Mouse (Mus musculus): ENCODE data around the gene Rimbp3. TPM values are rescaled to one million over a fixed set of nuclear protein-coding genes. Genes with fewer than 3 reads are reported as not detected.

Rimbp3 gene
- total and polyA plus RNA-seq, 3 experiments = 0.35 to 0.62 TPM; not detected in 1

GRCm38 (mm10) chr16:17200953-17201707, 7.3 kb upstream of the Rimbp3 start:
- H3K4me1 ChIP-seq (ENCODE audit: control insufficient read depth in 1 of 2, insufficient read depth in 2 of 2, low read length in 2 of 2) = peaks cover 9 to 18% of the 10 kb centered on the region in 2 experiments
- H3K36me3 ChIP-seq (ENCODE audit: control insufficient read depth in 1 of 2, insufficient read depth in 2 of 2, low read length in 2 of 2) = peaks cover 11 to 30% of the 10 kb centered on the region in 2 experiments
- peaks cover 40% of the 10 kb centered on the region for H3K79me2 ChIP-seq (ENCODE audit: control insufficient read depth, insufficient read depth, low read length, poor library complexity)
- H3K27ac ChIP-seq (ENCODE audit: control insufficient read depth, low read depth, low read length) = peak overlapping the region; percentile 60
- H3K4me3 ChIP-seq (ENCODE audit: control insufficient read depth in 1 of 2, insufficient read depth in 1 of 2, low read depth in 2 of 2, low read length in 2 of 2) = peak overlapping the region; percentile 85
- no peaks in the 10 kb centered on the region for H3K9me3 ChIP-seq (replicated peaks; ENCODE audit: insufficient read depth, low read length)
- peak overlapping the region; percentile 95 for H3K9ac ChIP-seq (ENCODE audit: control insufficient read depth, low read depth, low read length, poor library complexity, severe bottlenecking)
- no peaks in the 10 kb centered on the region for H3K27me3 ChIP-seq (ENCODE audit: control insufficient read depth in 1 of 2, insufficient read depth in 2 of 2, low read length in 2 of 2)
- peak; percentile 91 for DNase-seq (ENCODE audit: low read depth, low spot score)
- TF ChIP-seq MAFK (IDR thresholded peaks at IDR 0.05; ENCODE audit: borderline replicate concordance, low read depth, low read length) (no peak), POLR2AphosphoS2 (IDR thresholded peaks at IDR 0.05; ENCODE audit: low read length) (peak; percentile 93), BHLHE40 (IDR thresholded peaks at IDR 0.05; ENCODE audit: borderline replicate concordance, low read depth, low read length) (no peak), MYB (IDR thresholded peaks at IDR 0.05; ENCODE audit: low read depth, low read length) (no peak), TAL1 (IDR thresholded peaks at IDR 0.05; ENCODE audit: low read length) (no peak), KAT2A (conservative IDR thresholded peaks at IDR 0.05; ENCODE audit: low read depth, low read length) (peak; percentile 62; the same call in 1 of the 2 replicates), MYC (IDR thresholded peaks at IDR 0.05; ENCODE audit: low read depth, low read length) (peak; percentile 39; the same call in 1 of the 2 replicates), TCF12 (IDR thresholded peaks at IDR 0.05; ENCODE audit: low read depth, low read length) (peak; percentile 80), ZKSCAN1 (IDR thresholded peaks at IDR 0.05; ENCODE audit: low read depth, low read length) (peak; percentile 100), UBTF (IDR thresholded peaks at IDR 0.05; ENCODE audit: borderline replicate concordance, insufficient read depth, low read depth, low read length) (peak; percentile 74; the same call in 1 of the 2 replicates), ZMIZ1 (IDR thresholded peaks at IDR 0.05; ENCODE audit: low read depth, low read length) (peak; percentile 85), NRF1 (IDR thresholded peaks at IDR 0.05; ENCODE audit: insufficient read depth, low read depth, low read length, poor library complexity, severe bottlenecking) (0 out of 2 replicates have a peak, but pooled peaks have one; percentile 23), TBP (IDR thresholded peaks at IDR 0.05; ENCODE audit: low read depth, low read length) (peak; percentile 78), SIN3A (IDR thresholded peaks at IDR 0.05; ENCODE audit: low read length) (peak; percentile 79), CTCF (IDR thresholded peaks at IDR 0.05 in 2 of 3, conservative IDR thresholded peaks at IDR 0.05 in 1 of 3; ENCODE audit: control insufficient read depth in 1 of 3, insufficient read depth in 1 of 3, low read depth in 2 of 3, low read length in 3 of 3, poor library complexity in 1 of 3, severe bottlenecking in 1 of 3) (no peak), MAZ (IDR thresholded peaks at IDR 0.05; ENCODE audit: low read depth, low read length) (peak; percentile 89), CHD1 (IDR thresholded peaks at IDR 0.05; ENCODE audit: low read depth, low read length) (peak; percentile 98), POLR2AphosphoS5 (IDR thresholded peaks at IDR 0.05; ENCODE audit: borderline replicate concordance, low read depth, low read length) (no peak), CHD2 (IDR thresholded peaks at IDR 0.05; ENCODE audit: low read length) (peak; percentile 77), USF2 (IDR thresholded peaks at IDR 0.05; ENCODE audit: borderline replicate concordance in 1 of 2, insufficient read depth in 1 of 2, low read depth in 1 of 2, low read length in 2 of 2) (no peak), RAD21 (IDR thresholded peaks at IDR 0.05; ENCODE audit: low read depth, low read length) (no peak), E2F4 (IDR thresholded peaks at IDR 0.05; ENCODE audit: borderline replicate concordance, low read depth, low read length) (peak; percentile 75; the same call in 1 of the 2 replicates), ZNF384 (IDR thresholded peaks at IDR 0.05; ENCODE audit: low read depth, low read length) (no peak), RCOR1 (IDR thresholded peaks at IDR 0.05; ENCODE audit: low read depth, low read length) (no peak), MXI1 (IDR thresholded peaks at IDR 0.05; ENCODE audit: low read depth, low read length) (peak; percentile 47; the same call in 1 of the 2 replicates), JUND (IDR thresholded peaks at IDR 0.05; ENCODE audit: low read depth, low read length) (no peak), EP300 (IDR thresholded peaks at IDR 0.05; ENCODE audit: low read depth in 1 of 2, low read length in 2 of 2) (peak; percentile 3 to 55; a peak in 3 of 4 replicates), ZC3H11A (IDR thresholded peaks at IDR 0.05; ENCODE audit: low read depth, low read length) (no peak), HCFC1 (IDR thresholded peaks at IDR 0.05; ENCODE audit: low read depth, low read length) (peak; percentile 88), MEF2A (IDR thresholded peaks at IDR 0.05; ENCODE audit: extremely low read depth, insufficient replicate concordance, low read depth, low read length, poor library complexity, severe bottlenecking) (no peak), POLR2A (IDR thresholded peaks at IDR 0.05; ENCODE audit: control insufficient read depth in 1 of 2, insufficient read depth in 1 of 2, low read depth in 1 of 2, low read length in 2 of 2, poor library complexity in 1 of 2) (peak; percentile 77 to 86; a peak in 3 of 4 replicates), SMC3 (IDR thresholded peaks at IDR 0.05; ENCODE audit: low read depth, low read length) (no peak), MAX (IDR thresholded peaks at IDR 0.05; ENCODE audit: low read length) (no peak), GABPA (IDR thresholded peaks at IDR 0.05; ENCODE audit: low read depth, low read length) (no peak), NELFE (IDR thresholded peaks at IDR 0.05; ENCODE audit: low read depth, low read length) (peak; percentile 92), GATA1 (IDR thresholded peaks at IDR 0.05; ENCODE audit: low read depth, low read length) (no peak)
